Mouse (Mus musculus) cerebellum, adult 11-12 months (tissue): ENCODE results near the gene Cst13.
A peak's percentile ranks its signal among the peaks of the same experiment; 100 is the strongest.
"Not testable (repeated sequence)": the region's sequence is repeated elsewhere in the genome, so short reads cannot be mapped to it uniquely, and the experiment has no call there.

Experiments
- DNase-seq: peaks from one replicate; pipeline ENCODE4 v3.0.0; 2022

Cst13 gene

GRCm38 (mm10) chr2:148819909-148820308 lies at the start of gene Cst13:
Gene Cst13, plus strand, starts transcription at chr2:148820081.
- no peak for DNase-seq

GRCm38 (mm10) chr2:148771397-148771796 lies 48.5 kb upstream of the Cst13 start, which contains the start of gene Cst11:
Gene Cst11, minus strand, starts transcription at chr2:148771497.
- not testable (repeated sequence) for DNase-seq

DNA sequence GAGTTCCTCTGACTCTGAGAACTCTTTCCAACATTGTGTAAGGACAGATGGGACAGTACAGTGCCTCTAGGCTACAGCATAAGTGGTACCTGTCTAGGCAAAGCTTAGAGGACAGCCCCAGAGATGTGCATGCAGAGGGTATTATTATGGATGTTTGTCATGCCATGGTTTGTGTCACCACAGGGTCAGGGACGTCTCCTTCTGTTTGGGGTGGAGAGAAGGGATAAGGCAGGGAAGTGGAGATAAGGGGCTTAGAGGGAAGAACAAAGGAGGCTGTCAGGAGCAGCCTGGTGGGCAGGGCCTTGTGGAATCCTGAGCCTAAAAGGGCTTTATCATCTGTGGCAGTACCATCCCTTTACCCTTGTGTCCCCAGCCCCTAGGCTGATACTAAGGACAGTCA lies 38.2 kb upstream of the Cst13 start, which contains the start of gene 8030411F24Rik:
Gene 8030411F24Rik, plus strand, starts transcription at position 301 of the 400 bp plus-strand sequence.
- DNase-seq = no peak

GRCm38 (mm10) chr2:148789142-148789541 lies 30.7 kb upstream of the Cst13 start, which contains the start of gene Cst12:
Gene Cst12, plus strand, starts transcription at chr2:148789361.
- DNase-seq = no peak

DNA sequence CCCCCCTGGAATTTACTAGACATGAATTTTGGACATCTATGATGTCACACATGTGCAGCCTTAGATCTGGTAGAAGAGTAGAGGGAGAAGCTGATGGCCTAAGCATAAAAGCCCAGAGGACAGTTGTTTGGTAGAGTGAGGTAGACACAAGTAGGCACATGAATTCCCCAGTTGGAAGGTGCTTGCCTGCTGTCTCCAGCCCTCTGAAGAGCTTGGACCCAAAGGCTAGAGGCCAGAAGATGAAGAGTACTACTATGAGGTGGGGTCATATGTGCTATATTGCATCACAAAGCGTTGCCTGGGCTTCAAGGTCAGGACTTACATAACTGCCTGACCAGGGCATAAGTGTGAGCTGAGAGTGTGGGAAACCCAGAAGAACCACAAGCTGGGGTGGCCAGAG lies 21.4 kb upstream of the Cst13 start, which contains the start of gene Cst8:
Gene Cst8, plus strand, starts transcription at position 301 of the 400 bp plus-strand sequence.
- DNase-seq = no peak

DNA sequence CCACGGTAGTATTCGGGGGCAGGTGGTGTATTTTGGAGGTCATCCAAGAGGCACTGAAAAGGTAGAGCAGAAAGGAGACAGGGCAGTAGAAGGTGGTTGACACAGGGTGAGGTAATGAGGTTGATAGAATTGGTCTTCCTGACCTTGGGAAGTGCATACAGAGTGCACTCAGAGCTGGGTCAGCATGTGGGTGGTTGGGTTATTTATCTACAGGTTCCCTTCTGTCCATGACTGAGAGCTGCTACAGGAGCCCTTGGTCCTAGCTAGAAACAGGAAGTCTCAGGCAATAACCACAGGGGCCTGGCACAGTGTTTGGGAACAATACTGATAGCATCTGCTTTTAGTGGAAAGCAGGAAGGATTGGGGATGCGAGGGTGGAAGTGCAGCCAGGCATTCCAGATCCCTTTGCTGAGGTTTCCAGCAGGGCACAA lies 18.4 kb upstream of the Cst13 start:
- peak; percentile 88 for DNase-seq

GRCm38 (mm10) chr2:148806696-148807095 lies 13.2 kb upstream of the Cst13 start:
- DNase-seq = no peak

GRCm38 (mm10) chr2:148825986-148826385 lies 6.1 kb downstream of the Cst13 start:
- no peak for DNase-seq

DNA sequence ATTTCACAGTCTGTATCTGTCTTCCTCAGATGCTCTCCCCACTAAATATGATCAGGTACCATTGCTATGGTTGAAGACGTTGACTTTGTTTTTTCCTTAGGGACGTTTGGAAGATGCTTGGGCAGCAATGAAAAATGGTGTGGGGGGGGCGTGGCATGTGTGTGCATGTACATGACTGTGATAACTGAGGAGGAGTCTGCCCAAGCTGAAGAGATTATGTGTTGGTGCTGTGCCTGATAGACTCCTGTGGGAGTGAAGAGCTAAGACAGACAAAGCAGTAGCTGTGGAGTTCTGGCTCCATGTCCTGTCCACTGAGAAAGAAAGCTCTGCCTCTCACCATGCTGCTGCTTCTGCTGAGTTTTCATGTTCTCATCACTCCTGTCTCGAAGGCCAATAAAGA lies 15.0 kb downstream of the Cst13 start, which contains the start of gene Cst9:
Gene Cst9, plus strand, starts transcription at position 236 of the 400 bp plus-strand sequence.
- DNase-seq = no peak

GRCm38 (mm10) chr2:148838075-148838777 lies 18.3 kb downstream of the Cst13 start:
- no peak for DNase-seq

DNA sequence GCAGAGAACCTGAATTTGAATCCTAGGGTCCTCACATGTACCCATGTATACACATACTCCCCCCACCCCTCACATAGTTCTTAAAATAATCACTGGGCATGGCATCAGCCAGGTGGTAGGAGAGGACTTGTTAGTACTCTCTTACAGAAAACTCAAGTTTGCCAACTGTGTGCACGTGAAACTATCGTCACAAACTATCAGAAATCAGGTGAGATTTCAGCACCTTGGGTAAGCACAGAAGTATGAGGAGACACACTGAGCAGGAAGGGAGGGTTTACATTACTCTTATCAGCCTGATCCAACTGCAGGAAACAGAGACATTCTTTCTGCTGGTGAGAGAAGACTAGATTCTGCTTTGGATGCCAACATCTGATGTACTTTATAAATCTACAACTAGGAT lies 19.3 kb downstream of the Cst13 start:
- no peak for DNase-seq

GRCm38 (mm10) chr2:148851116-148851906 lies 31.4 kb downstream of the Cst13 start:
- peak; percentile 66 for DNase-seq

- no peak for DNase-seq
These were observed 36.9 kb downstream of the Cst13 start for GRCm38 (mm10) chr2:148856630-148857400.

GRCm38 (mm10) chr2:148857506-148857905 lies 37.6 kb downstream of the Cst13 start:
- no peak for DNase-seq

DNA sequence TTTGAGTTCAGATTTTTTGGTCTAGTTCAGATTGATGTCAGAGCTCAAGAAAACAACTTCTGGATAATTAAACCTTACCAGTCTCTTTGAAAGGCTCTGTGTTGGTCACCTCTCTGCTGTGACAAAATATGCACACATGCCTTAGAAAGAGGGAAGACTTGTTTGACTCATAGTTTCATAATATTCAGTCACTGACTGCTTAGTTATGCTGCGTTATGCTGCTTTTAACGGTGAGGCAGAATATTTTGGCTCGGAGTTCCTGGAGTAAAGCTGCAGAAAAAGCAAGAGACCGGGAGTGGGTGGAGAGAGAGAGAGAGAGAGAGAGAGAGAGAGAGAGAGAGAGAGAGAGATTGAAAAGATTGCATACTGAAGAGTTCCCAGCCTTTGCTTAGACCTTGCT lies 41.1 kb downstream of the Cst13 start:
- DNase-seq = no peak

DNA sequence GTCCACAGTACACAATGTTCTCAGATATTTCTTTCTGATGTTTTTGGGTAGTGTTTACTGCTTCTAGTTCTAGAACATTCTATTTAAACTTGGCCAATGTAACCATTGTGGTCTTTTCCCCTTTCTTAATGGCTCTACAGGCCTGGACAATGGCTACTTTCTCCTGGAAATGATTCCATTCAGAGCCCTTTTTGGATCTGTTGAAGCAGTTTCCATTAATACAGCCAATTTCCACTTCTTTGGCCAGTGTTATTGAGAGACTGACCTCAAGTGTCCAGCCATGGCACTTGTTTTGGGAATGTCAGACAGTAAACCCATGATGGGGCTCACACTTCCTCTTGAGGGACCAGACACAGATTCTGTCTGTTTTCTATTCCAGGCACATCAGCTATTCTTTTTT lies 41.8 kb downstream of the Cst13 start:
- DNase-seq = no peak

- no peak for DNase-seq
These were observed 45.1 kb downstream of the Cst13 start, which contains the start of gene 9230104L09Rik for GRCm38 (mm10) chr2:148864966-148865365. Gene 9230104L09Rik, minus strand, starts transcription at chr2:148865038.

DNA sequence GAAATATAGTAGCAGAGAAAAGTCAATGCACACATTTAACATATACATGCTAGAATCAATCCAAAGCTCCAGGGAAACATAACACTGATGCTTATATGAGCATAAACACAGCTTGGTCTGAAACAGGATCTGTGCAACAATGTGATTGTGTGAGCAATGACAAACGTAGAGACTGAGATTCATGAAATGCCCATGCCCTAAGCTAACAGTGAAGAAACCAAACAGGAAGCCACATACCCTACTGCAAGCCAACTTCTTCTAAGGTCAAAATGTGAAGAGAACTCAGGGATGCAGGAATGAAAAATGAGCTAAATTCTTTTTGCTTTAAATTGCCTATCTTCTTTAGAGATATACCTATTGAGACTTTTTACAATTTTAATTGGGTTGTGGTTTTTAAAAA lies 49.1 kb downstream of the Cst13 start:
- no peak for DNase-seq

DNA sequence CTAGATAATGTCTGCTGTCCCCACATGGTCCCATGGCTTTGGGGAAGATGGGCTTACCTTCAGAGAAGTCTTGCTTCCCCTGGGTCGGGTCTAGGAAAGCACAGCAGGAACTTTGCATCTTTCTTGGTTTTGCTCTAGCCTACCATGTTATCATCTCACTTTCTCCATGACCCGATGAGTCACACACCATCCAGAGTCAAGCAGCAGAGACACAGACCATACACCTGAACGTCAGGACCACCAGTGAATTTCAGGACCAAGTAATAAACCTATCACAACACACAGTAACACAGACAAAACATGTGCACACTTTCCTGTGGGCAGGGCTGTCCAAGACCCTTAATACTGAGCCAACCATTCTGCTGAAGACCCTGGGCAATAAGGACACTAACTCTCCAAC lies 50.6 kb downstream of the Cst13 start:
- DNase-seq = no peak

DNA sequence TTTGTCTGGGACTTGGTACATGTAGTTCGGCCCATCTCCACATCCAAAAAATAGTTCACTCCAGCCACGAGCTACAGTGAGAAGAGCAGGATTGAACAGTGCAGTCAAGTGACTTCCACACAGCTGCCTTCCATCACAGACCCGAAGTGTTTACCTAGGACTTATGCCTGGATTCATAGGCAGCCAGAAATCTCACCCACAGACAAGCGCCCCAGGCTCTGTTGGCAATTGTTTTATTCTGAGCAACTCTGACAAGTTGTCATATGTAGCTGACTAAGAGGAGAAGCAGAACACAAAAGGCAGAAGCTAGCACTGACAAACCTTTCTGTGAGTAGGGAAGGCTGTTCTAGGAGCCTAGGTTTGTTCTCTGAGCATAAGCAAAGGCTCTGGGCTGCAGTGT lies 53.0 kb downstream of the Cst13 start:
- DNase-seq = no peak

GRCm38 (mm10) chr2:148874224-148874616 lies 54.3 kb downstream of the Cst13 start:
- no peak for DNase-seq

DNA sequence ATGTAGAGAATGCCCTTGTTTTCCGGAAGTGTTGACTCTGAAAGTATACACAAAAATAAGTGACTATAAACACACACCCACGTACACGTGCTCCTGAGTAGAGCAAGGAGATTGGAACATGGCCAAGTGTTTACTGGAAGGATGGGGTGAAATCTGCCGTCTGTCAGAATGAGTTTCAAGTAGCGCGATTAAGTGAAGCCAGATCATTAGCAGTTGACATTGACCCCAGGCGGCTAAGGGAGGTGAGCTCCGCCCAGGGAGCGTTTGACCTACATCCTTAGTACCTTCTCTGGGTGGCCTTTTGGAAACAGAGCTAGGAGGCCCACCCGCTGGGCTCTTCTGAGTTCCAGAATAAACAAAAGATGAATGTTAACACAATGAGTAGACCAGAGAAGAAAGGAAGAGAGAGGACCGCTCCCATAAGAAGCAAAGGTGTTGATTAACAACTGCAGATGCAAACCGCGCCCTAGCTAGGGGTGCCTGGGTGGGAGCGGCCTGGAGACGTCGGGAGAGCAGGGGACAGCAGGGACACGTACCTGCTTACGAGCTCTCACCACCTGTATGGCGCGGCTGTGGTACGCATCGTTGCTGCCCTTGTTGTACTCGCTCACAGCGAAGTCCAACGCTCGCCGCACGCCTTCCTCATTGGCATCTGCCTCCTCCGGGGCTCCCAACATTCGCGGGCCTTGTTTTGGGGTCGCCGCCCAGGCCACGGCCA lies 54.9 kb downstream of the Cst13 start:
- DNase-seq = peak; percentile 38
